Mouse (Mus musculus) limb, embryonic 10.5 days (tissue): ENCODE measurements around the gene Lin7b. TPM values are rescaled to one million over a fixed set of nuclear protein-coding genes. Genes with fewer than 3 reads are reported as not detected.

Source experiments
- polyA plus RNA-seq: library from polyadenylated mRNA; unstranded; fragments of >200 nt; fragmentation: Nextera tagmentation; extraction: Ambion mirVana; gene quantifications from 2 replicates; pipeline ENCODE4 v1.2.1, GENCODE M21; 2016

Gene Lin7b
- polyA plus RNA-seq, 1 experiment from 2014 or later = 0.40 TPM

Other genes starting within 250 kb of the Lin7b start
- 1,846 and 2,302 TPM in 2 replicates for gene Rps11, start 246.1 kb downstream of the Lin7b start, polyA plus RNA-seq
- gene Rpl13a, start 241.8 kb downstream of the Lin7b start, polyA plus RNA-seq = 1,210 and 1,327 TPM in 2 replicates
- gene Gm45713, start 234.4 kb downstream of the Lin7b start, polyA plus RNA-seq = not detected in 2 replicates
- 1.4 and 1.5 TPM in 2 replicates for gene Flt3l, start 234.2 kb downstream of the Lin7b start, polyA plus RNA-seq
- 105 and 109 TPM in 2 replicates for gene Pih1d1, start 216.3 kb downstream of the Lin7b start, polyA plus RNA-seq
- gene Aldh16a1, start 216.0 kb downstream of the Lin7b start, polyA plus RNA-seq = 54.2 and 63.7 TPM in 2 replicates
- gene Slc17a7, start 206.6 kb downstream of the Lin7b start, polyA plus RNA-seq = 0.06 TPM in 1 of 2 replicates, not detected in the other
- not detected in 2 replicates for gene Gfy, start 191.0 kb downstream of the Lin7b start, polyA plus RNA-seq
- gene Pth2, start 189.6 kb downstream of the Lin7b start, polyA plus RNA-seq = not detected in 2 replicates
- 0.45 and 0.68 TPM in 2 replicates for gene Ccdc155, start 165.7 kb downstream of the Lin7b start, polyA plus RNA-seq
- 0.21 and 0.41 TPM in 2 replicates for gene Dkkl1, start 158.4 kb downstream of the Lin7b start, polyA plus RNA-seq
- gene Tead2, start 154.8 kb downstream of the Lin7b start, polyA plus RNA-seq = 435 and 481 TPM in 2 replicates
- gene Cd37, start 131.5 kb downstream of the Lin7b start, polyA plus RNA-seq = 1.1 and 1.2 TPM in 2 replicates
- gene Slc6a16, start 129.5 kb downstream of the Lin7b start, polyA plus RNA-seq = 0.24 and 0.49 TPM in 2 replicates
- not detected in 2 replicates for gene Slc6a21, start 93.1 kb downstream of the Lin7b start, polyA plus RNA-seq
- gene Trpm4, start 36.8 kb downstream of the Lin7b start, polyA plus RNA-seq = 5.2 and 8.4 TPM in 2 replicates
- 0.24 and 0.39 TPM in 2 replicates for gene Hrc, start 35.3 kb downstream of the Lin7b start, polyA plus RNA-seq
- gene Ppfia3, start 3.6 kb downstream of the Lin7b start, polyA plus RNA-seq = 2.4 and 5.3 TPM in 2 replicates
- gene Snrnp70, start 25.2 kb upstream of the Lin7b start, polyA plus RNA-seq = 305 and 308 TPM in 2 replicates
- 0.06 TPM in 1 of 2 replicates, not detected in the other for gene Kcna7, start 35.1 kb upstream of the Lin7b start, polyA plus RNA-seq
- 2.1 and 2.2 TPM in 2 replicates for gene Ntf5, start 43.1 kb upstream of the Lin7b start, polyA plus RNA-seq
- gene Lhb, start 50.2 kb upstream of the Lin7b start, polyA plus RNA-seq = not detected in 2 replicates
- 42.6 and 44.9 TPM in 2 replicates for gene Gys1, start 64.3 kb upstream of the Lin7b start, polyA plus RNA-seq
- 228 and 283 TPM in 2 replicates for gene Ruvbl2, start 67.5 kb upstream of the Lin7b start, polyA plus RNA-seq
- gene Ftl1, start 89.3 kb upstream of the Lin7b start, polyA plus RNA-seq = 5,063 and 5,416 TPM in 2 replicates
- gene Bax, start 96.3 kb upstream of the Lin7b start, polyA plus RNA-seq = 248 and 297 TPM in 2 replicates
- gene Tulp2, start 111.3 kb upstream of the Lin7b start, polyA plus RNA-seq = 1.8 and 2.2 TPM in 2 replicates
- not detected in 2 replicates for gene Gm45808, start 116.2 kb upstream of the Lin7b start, polyA plus RNA-seq
- 4.9 and 5.8 TPM in 2 replicates for gene Dhdh, start 118.2 kb upstream of the Lin7b start, polyA plus RNA-seq
- 116 and 125 TPM in 2 replicates for gene Nucb1, start 139.8 kb upstream of the Lin7b start, polyA plus RNA-seq
- 22.4 and 25.7 TPM in 2 replicates for gene Ppp1r15a, start 155.7 kb upstream of the Lin7b start, polyA plus RNA-seq
- 0.43 and 1.0 TPM in 2 replicates for gene Plekha4, start 155.7 kb upstream of the Lin7b start, polyA plus RNA-seq
- 1.0 and 1.1 TPM in 2 replicates for gene Hsd17b14, start 184.3 kb upstream of the Lin7b start, polyA plus RNA-seq
- 65.8 and 68.0 TPM in 2 replicates for gene Bcat2, start 199.6 kb upstream of the Lin7b start, polyA plus RNA-seq
- not detected in 2 replicates for gene Fgf21, start 244.9 kb upstream of the Lin7b start, polyA plus RNA-seq
- not detected in 2 replicates for gene Fut1, start 246.7 kb upstream of the Lin7b start, polyA plus RNA-seq